Mouse (Mus musculus): ENCODE measurements around the gene Mpp6. TPM values are rescaled to one million over a fixed set of nuclear protein-coding genes. Genes with fewer than 3 reads are reported as not detected.

Gene Mpp6
- total RNA-seq, 2 experiments from 2014 or later, result 59.8 to 62.1 TPM

DNA sequence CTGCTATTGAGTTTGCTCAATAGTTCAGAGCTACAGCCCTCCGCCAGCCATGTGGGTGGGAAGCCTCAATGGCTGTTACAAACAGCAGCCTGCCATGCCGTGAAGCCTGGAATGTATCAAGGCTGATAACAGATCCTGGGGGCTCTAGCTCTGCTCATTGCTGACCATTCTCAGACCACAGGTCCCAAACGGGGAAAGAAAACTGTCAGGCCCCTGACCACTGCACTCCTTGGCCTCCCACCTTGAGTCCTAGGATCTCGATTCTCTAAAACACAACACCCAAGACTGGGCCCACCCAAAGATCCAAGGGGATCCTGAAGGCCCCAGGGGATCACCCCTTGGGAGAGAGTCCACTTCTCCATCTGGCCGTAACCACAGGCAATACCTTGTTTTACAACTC is 112.3 kb downstream of the Mpp6 start:
- intact Hi-C loops (cut with DNase I), result no loop called here
- no peak for DNase-seq

DNA sequence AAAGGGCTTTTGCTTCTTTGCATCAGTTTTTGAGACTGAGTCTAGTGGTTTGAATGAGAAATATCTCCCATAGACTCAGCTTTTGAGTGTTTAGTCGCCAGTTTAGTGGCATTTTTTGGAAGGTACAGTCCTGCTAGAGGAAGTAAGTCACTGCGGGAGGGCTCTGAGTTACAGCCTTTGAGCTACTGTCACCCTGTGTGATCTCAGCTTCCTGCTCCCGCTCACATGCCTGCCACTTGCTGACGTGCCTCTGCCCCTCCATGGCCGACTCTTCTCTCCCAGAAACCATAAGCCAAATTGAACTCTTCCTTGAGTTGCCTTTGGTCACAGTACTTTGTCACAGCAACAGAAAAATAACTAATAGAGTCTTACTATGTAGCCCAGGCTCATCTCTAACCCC is 112.9 kb downstream of the Mpp6 start:
- DNase-seq, result no peak
- intact Hi-C loops (cut with DNase I), result no loop called here

GRCm38 (mm10) chr6:50223606-50224005 is 113.6 kb downstream of the Mpp6 start:
- DNase-seq, result no peak
- intact Hi-C loops (cut with DNase I), result no loop called here

DNA sequence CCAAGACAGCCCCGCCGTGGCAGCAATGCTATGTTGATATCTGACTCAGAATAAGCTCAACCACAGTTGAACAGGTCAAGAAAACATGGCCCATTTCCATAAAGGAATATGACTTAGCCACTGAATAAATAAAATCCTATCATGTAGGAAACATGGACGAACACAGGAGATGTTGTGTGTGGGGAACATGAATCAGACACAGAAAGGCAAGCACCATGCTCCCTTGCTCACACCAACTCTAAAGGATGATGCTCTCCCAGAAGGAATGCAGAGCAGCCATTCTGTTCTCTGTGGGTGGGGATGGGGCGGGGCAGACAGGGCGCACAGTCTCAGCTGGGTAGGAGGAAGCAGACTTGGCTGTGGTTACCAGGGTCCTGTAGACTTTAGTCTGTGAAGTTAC is 115.2 kb downstream of the Mpp6 start:
- intact Hi-C loops (cut with DNase I), result no loop called here
- no peak for DNase-seq

- DNase-seq, result no peak
- intact Hi-C loops (cut with DNase I), result no loop called here
Observed at GRCm38 (mm10) chr6:50228180-50228579, 118.1 kb downstream of the Mpp6 start.

DNA sequence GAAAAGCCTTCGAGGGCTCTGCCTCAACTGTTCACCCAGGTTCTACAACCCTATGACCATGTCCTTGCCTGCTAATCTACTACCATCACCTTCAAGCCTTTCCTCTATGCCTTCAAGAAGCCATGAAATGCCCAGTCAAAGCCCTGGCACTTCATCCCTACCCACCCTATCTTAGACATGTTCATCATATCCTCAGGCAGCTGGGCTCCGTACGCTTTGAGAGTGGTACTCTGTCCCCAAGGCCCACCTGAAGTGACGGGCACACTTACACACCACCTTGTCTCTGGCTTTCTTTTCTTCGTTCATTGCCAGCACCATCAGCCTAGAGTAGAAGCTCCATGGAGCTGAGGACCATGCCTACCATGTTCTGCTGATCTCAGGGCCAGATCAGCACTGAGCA is 121.2 kb downstream of the Mpp6 start:
- intact Hi-C loops (cut with DNase I), result no loop called here
- DNase-seq, result no peak

GRCm38 (mm10) chr6:50232984-50233383 is 122.9 kb downstream of the Mpp6 start:
- no peak for DNase-seq
- intact Hi-C loops (cut with DNase I), result no loop called here

DNA sequence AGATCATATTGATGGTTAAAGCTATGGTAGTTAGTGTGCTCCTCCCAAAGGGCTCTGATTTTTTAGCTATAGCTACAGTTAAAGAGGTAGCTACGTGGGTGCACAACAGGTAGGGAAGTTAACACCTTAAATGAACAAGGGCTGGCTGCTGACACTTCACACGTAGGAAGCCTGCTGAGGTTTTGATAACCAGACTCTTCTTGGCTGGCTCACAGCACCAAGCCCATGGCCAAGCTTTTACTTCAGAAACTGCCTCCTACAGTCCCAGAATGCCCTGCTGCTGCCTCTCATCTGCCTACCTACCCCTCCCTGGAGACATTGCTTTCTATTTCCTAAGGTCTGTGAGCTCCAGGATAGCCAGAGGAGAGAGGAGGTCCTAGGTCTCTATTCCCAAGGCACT is 127.9 kb downstream of the Mpp6 start:
- DNase-seq, result no peak
- intact Hi-C loops (cut with DNase I), result no loop called here

- no peak for DNase-seq
Observed at GRCm38 (mm10) chr6:50239902-50240301, 129.9 kb downstream of the Mpp6 start.

GRCm38 (mm10) chr6:50240437-50240836 is 130.4 kb downstream of the Mpp6 start:
- intact Hi-C loops (cut with DNase I), result no loop called here

More at GRCm38 (mm10) chr6:50239902-50240301, 129.9 kb downstream of the Mpp6 start:
- intact Hi-C loops (cut with DNase I), result no loop called here

DNA sequence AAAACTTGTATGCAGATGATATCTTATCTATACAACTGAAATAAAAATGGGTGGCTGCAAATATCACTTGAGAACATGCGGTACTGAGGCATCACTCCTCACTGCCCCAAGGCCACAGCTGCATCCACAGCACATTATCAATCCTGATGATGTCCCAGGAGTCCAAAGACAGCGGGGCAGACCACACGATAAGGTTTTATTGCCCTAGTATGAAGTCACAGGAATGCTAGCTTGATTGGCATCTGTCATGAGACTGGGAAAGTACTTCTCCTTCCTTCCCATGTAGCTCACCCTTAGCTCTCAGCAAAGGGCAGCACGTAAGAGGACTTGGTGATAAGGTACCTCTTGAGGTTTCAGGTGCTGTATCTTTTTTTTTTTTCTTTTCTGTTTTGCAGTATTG is 134.1 kb downstream of the Mpp6 start:
- intact Hi-C loops (cut with DNase I), result no loop called here
- DNase-seq, result no peak

More at GRCm38 (mm10) chr6:50240437-50240836, 130.4 kb downstream of the Mpp6 start:
- DNase-seq, result no peak

GRCm38 (mm10) chr6:50244967-50245366 is 134.9 kb downstream of the Mpp6 start:
- intact Hi-C loops (cut with DNase I), result no loop called here
- no peak for DNase-seq

DNA sequence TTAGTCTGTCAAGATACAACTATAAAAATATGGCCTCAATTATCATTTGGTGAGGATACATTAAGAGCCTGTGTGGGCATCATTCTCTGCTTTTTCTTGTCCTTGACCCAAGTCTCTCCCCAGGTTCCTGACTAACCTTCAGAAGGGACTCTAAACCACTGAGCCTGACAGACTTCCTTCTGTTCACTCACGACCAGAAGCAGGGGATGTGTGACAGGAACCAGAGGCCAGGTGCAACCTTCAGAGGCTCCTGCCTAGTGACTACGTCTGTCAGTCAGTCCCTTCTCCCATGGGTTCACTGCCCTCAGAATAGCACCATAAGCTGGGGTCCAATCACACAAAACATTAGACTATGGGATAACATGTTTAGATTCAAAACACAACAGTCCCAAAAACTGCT is 137.3 kb downstream of the Mpp6 start:
- no peak for DNase-seq
- intact Hi-C loops (cut with DNase I), result no loop called here

GRCm38 (mm10) chr6:50247791-50248190 is 137.8 kb downstream of the Mpp6 start:
- no peak for DNase-seq

More at GRCm38 (mm10) chr6:50247791-50248190, 137.8 kb downstream of the Mpp6 start:
- intact Hi-C loops (cut with DNase I), result no loop called here

Other genes starting within 250 kb of the Mpp6 start
- under 1 TPM; 0.41 to 0.62 TPM for gene Gsdme, start 153.6 kb downstream of the Mpp6 start, total RNA-seq (2021)